Mouse (Mus musculus): ENCODE results near the gene Col6a6. TPM values are rescaled to one million over a fixed set of nuclear protein-coding genes. Genes with fewer than 3 reads are reported as not detected.

Gene Col6a6
- total RNA-seq, 2 experiments from 2014 or later, result 0.30 to 0.34 TPM

DNA sequence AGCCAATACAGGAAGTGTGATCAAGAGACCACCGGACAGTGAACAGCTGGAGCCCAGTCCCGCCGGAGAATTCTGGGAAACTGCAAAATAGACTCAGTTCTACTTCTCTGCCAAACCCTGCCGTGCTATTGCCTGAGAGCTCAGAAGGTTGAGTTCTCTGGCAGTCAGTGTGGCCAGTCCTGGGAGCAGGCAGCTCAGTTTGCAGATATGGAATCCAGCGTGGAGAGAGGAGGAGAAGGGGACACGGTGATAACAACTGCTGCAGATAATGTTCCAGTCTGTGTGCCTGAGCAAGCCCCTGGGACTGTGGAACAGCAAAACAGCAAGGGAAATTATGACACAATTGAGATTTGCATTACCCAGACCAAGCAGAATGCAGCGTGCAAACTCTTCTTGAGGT lies 7.6 kb upstream of the Col6a6 start:
- Histone ChIP-seq H3K27ac (no peak overlapping the region), H3K4me3 (no peak overlapping the region)
- intact Hi-C loops (cut with DNase I), result no loop called here
- TF ChIP-seq CTCF (IDR thresholded peaks at IDR 0.05), result no peak
- no peak for DNase-seq (ENCODE audit: extremely low spot score in 1 of 2, low spot score in 2 of 2)

DNA sequence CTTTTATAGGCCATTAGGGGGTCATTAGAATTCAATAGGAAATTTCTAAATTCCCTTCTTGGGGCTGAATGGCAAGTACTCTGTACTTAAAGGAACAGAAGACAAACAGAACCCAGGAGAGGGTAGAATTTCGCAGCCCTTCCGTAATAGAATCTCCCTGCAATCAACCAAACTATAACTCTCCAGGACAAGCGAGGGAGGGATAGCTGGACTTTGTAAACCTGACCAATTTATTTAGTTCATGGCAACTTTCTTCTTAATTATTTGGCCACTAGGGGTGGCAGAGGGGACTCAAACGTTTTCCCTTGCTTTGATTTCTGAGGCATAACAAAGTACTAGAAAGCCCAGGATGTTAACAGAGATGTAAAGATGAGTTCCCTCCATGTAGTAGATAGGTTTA lies 6.8 kb upstream of the Col6a6 start:
- intact Hi-C loops (cut with DNase I), result no loop called here

DNA sequence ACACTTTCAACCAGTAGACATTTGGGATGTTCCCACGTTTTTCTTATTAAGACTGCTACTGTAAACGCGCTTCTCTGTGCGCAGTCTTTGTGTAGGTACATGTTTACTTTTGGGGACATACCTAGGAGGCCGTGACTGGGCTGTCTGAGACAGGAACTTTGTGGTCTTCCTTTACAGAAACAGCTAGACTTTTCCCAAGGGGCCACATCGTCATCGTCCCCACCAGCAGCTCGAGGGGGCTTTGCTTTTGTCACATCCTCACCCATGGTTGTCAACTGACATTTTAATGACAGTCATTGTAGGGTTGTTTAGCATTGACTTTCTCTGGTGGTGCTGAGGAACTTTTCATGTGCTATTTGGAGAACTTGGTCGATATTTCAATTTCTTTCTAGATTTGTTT lies 3.3 kb upstream of the Col6a6 start:
- intact Hi-C loops (cut with DNase I), result no loop called here
- Histone ChIP-seq H3K4me3 (no peak overlapping the region), H3K27ac (no peak overlapping the region)
- TF ChIP-seq CTCF (IDR thresholded peaks at IDR 0.05), result no peak
- no peak for DNase-seq (ENCODE audit: extremely low spot score in 1 of 2, low spot score in 2 of 2)

More for the DNA sequence above, 6.8 kb upstream of the Col6a6 start:
- Histone ChIP-seq H3K4me3 (no peak overlapping the region), H3K27ac (no peak overlapping the region)
- DNase-seq (ENCODE audit: extremely low spot score in 1 of 2, low spot score in 2 of 2), result no peak
- TF ChIP-seq CTCF (IDR thresholded peaks at IDR 0.05), result peak; percentile 23; the same call in 1 of the 2 replicates

DNA sequence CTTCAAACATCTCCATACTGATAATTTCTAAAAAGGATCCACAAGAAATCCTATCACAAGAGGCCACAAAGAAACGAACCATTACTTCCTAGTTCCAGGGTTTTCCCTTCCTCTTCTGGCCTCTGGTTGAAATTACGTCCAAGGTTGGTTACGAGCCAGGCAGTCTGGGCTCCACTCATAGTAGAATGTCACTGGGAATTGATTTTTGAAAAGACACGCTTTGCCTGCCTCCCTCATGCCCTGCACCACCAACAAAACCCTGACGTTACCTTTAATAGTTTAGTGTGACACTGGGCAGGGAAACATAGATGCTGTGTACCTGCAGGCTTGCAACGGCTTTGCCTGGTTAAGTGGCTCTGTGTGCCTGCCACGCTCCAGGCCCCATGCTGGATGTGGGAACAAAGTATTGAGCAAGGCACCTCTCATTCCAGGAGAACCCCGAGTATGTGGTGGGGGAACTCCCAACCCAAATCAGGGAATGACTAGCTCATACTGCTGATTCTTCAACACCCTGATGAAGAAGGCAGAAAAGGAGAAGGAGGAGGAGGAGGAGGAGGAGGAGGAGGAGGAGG lies 798 bp downstream of the Col6a6 start:
- intact Hi-C loops (cut with DNase I), result no loop called here

DNA sequence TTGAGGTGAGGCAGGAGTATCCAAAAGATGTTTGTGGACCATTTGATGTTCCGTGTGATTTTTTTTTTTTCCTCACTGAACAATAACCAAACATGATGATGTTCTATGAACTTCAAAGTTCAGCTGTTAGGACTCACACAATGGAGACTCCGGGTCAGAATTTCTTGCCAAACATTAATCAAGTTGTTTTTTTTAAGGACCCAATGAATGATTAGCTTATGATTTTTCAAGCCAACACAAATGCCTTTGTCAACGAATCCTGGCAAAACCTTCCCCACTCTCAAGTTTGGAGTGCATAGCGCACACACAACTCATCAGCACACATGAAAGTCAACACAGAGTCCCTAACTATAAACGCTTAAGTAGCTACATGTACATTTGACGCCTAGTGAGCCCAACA lies 7.2 kb downstream of the Col6a6 start:
- intact Hi-C loops (cut with DNase I), result no loop called here
- no peak overlapping the region for H3K4me3 ChIP-seq
- H3K27ac ChIP-seq, result no peak overlapping the region
- no peak for TF ChIP-seq CTCF (IDR thresholded peaks at IDR 0.05)
- no peak for DNase-seq (ENCODE audit: extremely low spot score in 1 of 2, low spot score in 2 of 2)

More for the DNA sequence above, 798 bp downstream of the Col6a6 start:
- Histone ChIP-seq H3K4me3 (no peak overlapping the region), H3K27ac (no peak overlapping the region)
- DNase-seq (ENCODE audit: extremely low spot score in 1 of 2, low spot score in 2 of 2), result no peak
- no peak for TF ChIP-seq CTCF (IDR thresholded peaks at IDR 0.05)

DNA sequence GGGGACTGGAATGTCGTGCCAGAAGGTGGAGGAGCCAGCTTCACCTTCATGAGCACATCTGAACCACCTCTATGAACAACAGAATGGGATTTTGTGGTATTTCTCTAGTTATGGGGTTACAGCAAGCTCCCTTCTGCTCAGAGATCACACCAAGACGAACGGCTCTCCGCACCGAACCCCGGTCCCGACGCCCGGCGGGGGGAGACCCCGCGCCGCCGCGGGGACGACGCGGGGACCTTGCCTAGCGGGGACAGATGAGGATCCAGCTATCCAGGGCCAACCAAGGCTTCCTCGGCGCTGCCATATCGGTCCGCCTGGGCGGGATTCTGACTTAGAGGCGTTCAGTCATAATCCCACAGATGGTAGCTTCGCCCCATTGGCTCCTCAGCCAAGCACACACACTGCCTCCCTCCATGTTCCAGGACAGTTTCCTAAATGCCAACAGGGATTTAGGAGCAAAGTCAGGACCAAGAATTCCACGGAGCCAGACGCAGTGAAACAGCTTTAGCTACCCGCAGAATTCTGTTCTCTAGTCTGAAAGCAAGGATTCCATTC lies 8.7 kb downstream of the Col6a6 start:
- no peak for TF ChIP-seq CTCF (IDR thresholded peaks at IDR 0.05)
- no peak for DNase-seq (ENCODE audit: extremely low spot score in 1 of 2, low spot score in 2 of 2)

DNA sequence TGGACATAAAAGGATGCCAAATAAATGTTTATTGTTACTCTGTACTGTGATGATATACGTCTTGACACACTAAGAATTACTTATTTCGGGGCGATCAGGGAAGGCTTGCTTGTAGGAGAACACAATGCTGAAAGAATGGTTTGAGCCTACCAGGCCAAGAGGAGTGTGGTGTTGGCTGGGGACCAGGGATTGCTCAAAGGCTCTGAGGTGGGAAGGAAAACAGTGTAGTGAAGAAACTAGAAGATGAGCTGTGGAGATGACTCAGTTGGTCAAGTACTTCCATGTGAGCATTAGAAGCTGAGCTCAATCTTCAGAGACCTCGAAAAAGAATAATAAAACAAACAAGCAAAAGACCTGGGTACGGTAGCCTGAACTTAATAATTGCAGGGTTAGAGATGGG lies 13.5 kb downstream of the Col6a6 start:
- no peak for TF ChIP-seq CTCF (IDR thresholded peaks at IDR 0.05)
- no peak for DNase-seq (ENCODE audit: extremely low spot score in 1 of 2, low spot score in 2 of 2)
- Histone ChIP-seq H3K27ac (no peak overlapping the region), H3K4me3 (no peak overlapping the region)
- intact Hi-C loops (cut with DNase I), result no loop called here

More for the DNA sequence above, 8.7 kb downstream of the Col6a6 start:
- H3K27ac ChIP-seq, result no peak overlapping the region
- no peak overlapping the region for H3K4me3 ChIP-seq
- intact Hi-C loops (cut with DNase I), result no loop called here

DNA sequence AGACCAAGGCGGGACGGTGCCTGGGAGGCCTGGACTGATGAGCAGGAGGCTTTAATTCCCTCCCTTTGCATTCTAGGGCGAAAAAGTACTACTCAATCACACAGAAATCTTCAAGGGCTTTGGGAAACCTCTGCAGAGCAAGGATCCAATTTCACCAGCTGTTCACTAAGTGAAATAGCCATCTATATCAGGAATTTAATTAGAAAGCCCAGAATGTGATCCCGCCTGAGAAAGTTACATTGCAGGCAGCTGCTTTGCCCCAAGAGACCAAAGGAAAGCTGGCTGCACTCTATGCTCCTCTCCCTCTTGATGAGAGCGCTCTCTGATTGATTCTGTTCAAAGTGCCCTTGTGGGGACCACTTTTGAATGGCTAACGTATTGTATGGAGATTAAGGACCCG lies 16.5 kb downstream of the Col6a6 start:
- Histone ChIP-seq H3K4me3 (no peak overlapping the region), H3K27ac (no peak overlapping the region)
- intact Hi-C loops (cut with DNase I), result no loop called here
- no peak for TF ChIP-seq CTCF (IDR thresholded peaks at IDR 0.05)
- no peak for DNase-seq (ENCODE audit: extremely low spot score in 1 of 2, low spot score in 2 of 2)

DNA sequence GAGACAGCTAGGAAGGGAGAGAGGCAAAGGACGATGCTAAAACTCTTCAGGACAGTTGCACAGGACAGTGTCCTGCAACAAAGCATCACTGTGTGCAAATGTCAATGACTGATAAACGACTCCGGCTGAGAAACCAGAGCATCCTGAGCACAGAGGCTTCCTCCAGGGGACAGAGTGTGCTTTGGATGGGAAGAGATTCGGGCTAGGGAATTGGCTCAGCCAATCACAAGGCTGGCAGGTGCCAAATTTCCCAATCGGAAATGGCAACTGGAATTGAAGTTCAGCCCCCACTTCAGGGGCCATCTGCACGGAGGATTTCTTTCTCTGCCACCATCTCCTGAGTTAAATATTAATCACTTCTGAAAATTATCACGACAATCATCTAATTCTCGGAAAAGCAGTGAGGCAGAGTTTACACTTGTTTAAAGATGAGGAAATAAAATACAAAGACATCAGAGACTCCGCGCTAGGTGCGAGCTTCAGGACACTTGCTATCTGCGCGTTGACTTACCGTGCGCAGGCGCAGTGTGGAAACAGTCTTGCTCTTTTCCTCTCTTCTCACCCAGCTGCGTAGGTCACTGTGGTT lies 18.9 kb downstream of the Col6a6 start:
- no peak overlapping the region for H3K27ac ChIP-seq
- no peak for TF ChIP-seq CTCF (IDR thresholded peaks at IDR 0.05)
- no peak for DNase-seq (ENCODE audit: extremely low spot score in 1 of 2, low spot score in 2 of 2)
- no peak overlapping the region for H3K4me3 ChIP-seq
- intact Hi-C loops (cut with DNase I), result no loop called here

DNA sequence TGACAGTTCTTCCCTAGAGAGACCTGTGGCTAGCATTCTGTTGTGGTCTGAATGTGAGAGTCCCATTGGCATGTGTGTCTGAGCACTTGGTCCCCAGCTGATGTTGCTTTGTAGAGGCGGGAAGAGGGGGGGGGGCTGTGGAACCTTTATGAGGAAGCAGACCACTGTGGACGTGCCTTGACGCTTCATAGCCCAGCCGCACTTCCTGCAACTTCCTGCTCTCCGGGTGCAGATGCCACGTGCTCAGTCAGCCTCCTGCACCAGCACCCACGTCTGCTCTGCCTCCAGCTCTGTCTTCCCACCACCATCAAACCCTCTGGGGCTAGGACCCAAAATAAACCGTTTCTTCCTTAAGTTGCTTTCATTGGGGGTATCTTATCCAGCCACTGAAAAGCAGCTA lies 24.5 kb downstream of the Col6a6 start:
- DNase-seq (ENCODE audit: extremely low spot score in 1 of 2, low spot score in 2 of 2), result no peak
- Histone ChIP-seq H3K27ac (no peak overlapping the region), H3K4me3 (no peak overlapping the region)
- TF ChIP-seq CTCF (IDR thresholded peaks at IDR 0.05), result no peak
- intact Hi-C loops (cut with DNase I), result no loop called here

DNA sequence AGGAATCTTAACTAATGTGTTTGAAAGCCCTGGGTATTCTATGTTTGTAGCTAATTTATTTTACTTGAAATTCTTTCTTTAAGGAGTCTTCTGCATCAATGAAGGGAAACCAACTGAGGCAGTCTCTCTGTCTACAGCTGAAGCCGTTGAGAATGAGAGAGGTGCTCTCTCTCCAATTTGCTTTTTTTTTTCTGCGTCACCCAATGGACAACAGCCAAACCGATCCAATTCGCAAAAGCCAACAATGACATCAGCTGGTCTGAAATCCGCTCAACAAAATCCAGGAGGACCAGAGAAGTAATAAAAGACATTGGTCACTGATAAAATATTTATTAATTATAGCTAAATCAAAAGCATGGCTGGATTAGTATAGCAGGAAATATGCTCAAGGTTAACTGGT lies 26.5 kb downstream of the Col6a6 start:
- no peak for DNase-seq (ENCODE audit: extremely low spot score in 1 of 2, low spot score in 2 of 2)
- TF ChIP-seq CTCF (IDR thresholded peaks at IDR 0.05), result no peak
- intact Hi-C loops (cut with DNase I), result no loop called here
- Histone ChIP-seq H3K27ac (no peak overlapping the region), H3K4me3 (no peak overlapping the region)

DNA sequence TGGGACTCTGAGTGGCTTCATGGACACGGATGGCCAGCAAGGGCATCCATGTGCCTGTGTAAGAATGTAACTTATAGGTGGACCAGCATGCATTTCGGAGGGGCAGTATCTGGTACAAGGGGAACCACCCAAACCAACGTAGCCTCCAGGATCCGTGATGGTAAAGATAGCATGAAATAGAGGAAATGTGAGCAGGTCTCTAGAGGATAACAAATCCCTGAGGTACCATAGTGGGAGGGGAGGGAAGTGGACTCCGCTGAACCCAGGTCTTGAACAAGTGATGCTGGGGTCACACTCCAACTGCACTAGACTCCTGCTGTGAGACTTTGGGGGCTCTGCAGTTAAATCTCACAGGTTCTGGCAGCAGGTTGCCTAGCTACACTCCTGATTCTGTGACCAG lies 27.7 kb downstream of the Col6a6 start:
- no peak overlapping the region for H3K27ac ChIP-seq
- no peak for TF ChIP-seq CTCF (IDR thresholded peaks at IDR 0.05)
- intact Hi-C loops (cut with DNase I), result no loop called here
- no peak overlapping the region for H3K4me3 ChIP-seq
- no peak for DNase-seq (ENCODE audit: extremely low spot score in 1 of 2, low spot score in 2 of 2)

DNA sequence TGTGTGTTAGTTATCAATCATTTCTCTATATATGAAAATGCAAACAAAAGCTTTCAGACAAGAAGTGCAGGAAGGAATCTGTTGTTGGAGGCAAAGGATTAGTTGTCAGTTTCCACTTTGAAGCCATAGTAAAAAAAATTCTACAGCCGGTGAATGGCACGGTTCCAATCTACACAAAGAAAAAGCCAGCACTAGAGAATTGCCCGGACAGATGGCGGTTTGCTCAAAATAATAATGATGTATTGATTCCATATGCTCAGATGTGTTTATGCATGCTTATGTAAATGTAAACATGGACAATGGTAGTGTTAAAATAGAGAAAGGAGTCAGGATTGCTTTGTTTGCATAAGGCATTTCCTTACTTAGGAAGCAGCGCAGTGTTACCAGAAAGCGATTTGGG lies 31.8 kb downstream of the Col6a6 start:
- no peak overlapping the region for H3K27ac ChIP-seq
- intact Hi-C loops (cut with DNase I), result no loop called here
- TF ChIP-seq CTCF (IDR thresholded peaks at IDR 0.05), result no peak
- H3K4me3 ChIP-seq, result no peak overlapping the region
- no peak for DNase-seq (ENCODE audit: extremely low spot score in 1 of 2, low spot score in 2 of 2)
